Mouse (Mus musculus): Measurements from ENCODE around the gene Rps6ka1. TPM values are rescaled to one million over a fixed set of nuclear protein-coding genes. Genes with fewer than 3 reads are reported as not detected.
A peak's percentile ranks its signal among the peaks of the same experiment; 100 is the strongest.
"Not testable (repeated sequence)": the region's sequence is repeated elsewhere in the genome, so short reads cannot be mapped to it uniquely, and the experiment has no call there.

The Rps6ka1 gene
- 31.5 and 35.6 TPM in 2 replicates for polyA plus RNA-seq (2015; fragmentation: Nextera tagmentation; extraction: Ambion mirVana)

DNA sequence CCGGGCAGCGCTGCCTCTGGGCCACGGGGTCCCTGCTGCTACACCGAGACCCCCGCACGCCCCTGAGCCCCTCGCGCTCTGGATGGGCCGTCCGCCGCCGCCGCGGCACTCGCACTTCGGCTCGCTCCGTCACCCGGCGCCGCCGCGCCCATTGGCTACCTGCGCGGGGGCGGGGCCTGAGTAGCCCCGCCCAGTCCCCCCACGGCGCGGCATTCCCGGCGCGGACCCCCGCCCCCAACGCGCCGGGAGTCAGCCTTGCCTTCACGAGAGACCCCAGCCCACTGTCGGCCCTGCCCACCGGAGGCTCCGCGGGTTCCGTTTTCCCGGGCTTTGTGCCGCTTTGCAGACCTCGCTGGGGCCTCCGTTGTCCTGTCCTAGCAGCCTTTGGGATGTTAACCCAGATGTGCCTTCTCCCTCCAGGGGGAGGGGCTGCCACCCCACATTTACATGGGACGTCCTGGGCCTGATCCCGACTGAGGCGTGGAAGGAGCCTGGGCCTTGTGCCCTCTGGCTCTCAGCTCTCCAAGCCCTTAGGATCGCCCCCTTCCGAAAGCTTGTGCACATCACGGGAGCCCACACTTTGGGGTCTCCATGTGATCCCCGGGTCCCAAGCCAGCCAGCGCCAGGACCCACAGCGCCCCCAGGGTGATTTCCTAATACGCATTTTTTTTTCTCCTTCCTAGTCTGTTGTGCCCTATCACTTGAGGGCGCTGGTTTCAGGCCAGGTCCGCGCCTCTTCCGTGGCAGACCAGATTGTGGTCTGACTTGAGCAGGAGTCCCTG, at the start of gene Rps6ka1:
Rps6ka1 (minus strand) TSS at position 126 of the 782 bp plus-strand sequence.
- H3K9ac ChIP-seq = peak within 1 kb of the TSS; percentile 91
- H3K27ac ChIP-seq = peak within 1 kb of the TSS; percentile 85
- no peaks in the 10 kb centered on the region for H3K27me3 ChIP-seq
- ATAC-seq (ENCODE audit: insufficient number of reproducible peaks, low FRiP score, low TSS enrichment, low read depth) = peak; percentile 81
- peaks cover 35% of the 10 kb centered on the region for H3K4me1 ChIP-seq
- peak within 1 kb of the TSS; percentile 96 for H3K4me2 ChIP-seq
- WGBS = under 1% methylated on average over 56 of the region's 61 CpGs
- no peaks in the 10 kb centered on the region for H3K9me3 ChIP-seq
- 0 out of 2 replicates have a peak, but pooled peaks cover 3% of the 10 kb centered on the region for H3K36me3 ChIP-seq
- H3K4me3 ChIP-seq = peak within 1 kb of the TSS; percentile 87

- no peak for ATAC-seq (ENCODE audit: insufficient number of reproducible peaks, low FRiP score, low TSS enrichment, low read depth)
- H3K36me3 ChIP-seq = no peaks in the 10 kb centered on the region
These were observed 44.2 kb upstream of the Rps6ka1 start for GRCm38 (mm10) chr4:133931785-133932184.

DNA sequence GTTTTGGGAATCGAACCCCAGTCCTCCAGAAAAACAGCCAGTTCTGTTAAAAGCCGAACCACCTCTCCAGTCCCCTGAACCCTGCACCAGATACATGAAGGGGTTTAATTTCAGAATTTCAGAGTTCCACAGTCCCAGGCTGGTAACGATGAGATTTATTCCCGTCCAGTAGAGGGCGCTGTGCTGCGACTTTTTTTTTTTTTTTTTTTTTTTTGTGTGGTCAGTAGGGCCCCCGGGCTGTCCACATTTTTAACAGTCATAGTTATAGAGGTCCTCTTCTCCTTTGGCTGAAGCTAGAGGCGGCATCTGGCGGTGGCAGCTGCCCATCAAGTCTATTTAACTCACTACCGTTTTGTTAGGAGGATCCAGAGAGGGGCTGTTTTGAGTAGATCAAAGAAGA, 43.8 kb upstream of the Rps6ka1 start:
- Histone ChIP-seq H3K4me2 (no peak overlapping the region), H3K4me3 (no peak overlapping the region), H3K27ac (no peak overlapping the region), H3K27me3 (no peaks in the 10 kb centered on the region), H3K9ac (no peak overlapping the region), H3K9me3 (no peaks in the 10 kb centered on the region), H3K4me1 (peaks cover 8% of the 10 kb centered on the region; the same call in 1 of the 2 replicates), H3K36me3 (no peaks in the 10 kb centered on the region)
- ATAC-seq (ENCODE audit: insufficient number of reproducible peaks, low FRiP score, low TSS enrichment, low read depth) = no peak
- WGBS = 16% methylated on average over 10 of the region's 10 CpGs

More at GRCm38 (mm10) chr4:133931785-133932184, 44.2 kb upstream of the Rps6ka1 start:
- Histone ChIP-seq H3K27ac (no peak overlapping the region), H3K4me1 (peaks cover 8% of the 10 kb centered on the region; the same call in 1 of the 2 replicates), H3K9me3 (no peaks in the 10 kb centered on the region), H3K4me3 (no peak overlapping the region), H3K4me2 (no peak overlapping the region), H3K9ac (no peak overlapping the region), H3K27me3 (no peaks in the 10 kb centered on the region)
- 70% methylated on average over 3 of the region's 3 CpGs for WGBS

GRCm38 (mm10) chr4:133929278-133929670, 41.7 kb upstream of the Rps6ka1 start:
- WGBS = 22% methylated on average over 7 of the region's 7 CpGs
- H3K4me1 ChIP-seq = peaks cover 8% of the 10 kb centered on the region; the same call in 1 of the 2 replicates
- H3K27ac ChIP-seq = peak overlapping the region; percentile 43
- H3K9ac ChIP-seq = no peak overlapping the region
- no peak overlapping the region for H3K4me2 ChIP-seq
- H3K4me3 ChIP-seq = no peak overlapping the region
- H3K27me3 ChIP-seq = no peaks in the 10 kb centered on the region
- no peak for ATAC-seq (ENCODE audit: insufficient number of reproducible peaks, low FRiP score, low TSS enrichment, low read depth)
- no peaks in the 10 kb centered on the region for H3K36me3 ChIP-seq
- H3K9me3 ChIP-seq = no peaks in the 10 kb centered on the region

GRCm38 (mm10) chr4:133928576-133929277, 41.1 kb upstream of the Rps6ka1 start:
- Histone ChIP-seq H3K27me3 (no peaks in the 10 kb centered on the region), H3K4me1 (peaks cover 8% of the 10 kb centered on the region; the same call in 1 of the 2 replicates), H3K4me3 (no peak overlapping the region), H3K9ac (no peak overlapping the region), H3K9me3 (no peaks in the 10 kb centered on the region), H3K4me2 (no peak overlapping the region), H3K36me3 (no peaks in the 10 kb centered on the region), H3K27ac (peak overlapping the region; percentile 43)
- WGBS = 36% methylated on average over 15 of the region's 15 CpGs
- no peak for ATAC-seq (ENCODE audit: insufficient number of reproducible peaks, low FRiP score, low TSS enrichment, low read depth)

DNA sequence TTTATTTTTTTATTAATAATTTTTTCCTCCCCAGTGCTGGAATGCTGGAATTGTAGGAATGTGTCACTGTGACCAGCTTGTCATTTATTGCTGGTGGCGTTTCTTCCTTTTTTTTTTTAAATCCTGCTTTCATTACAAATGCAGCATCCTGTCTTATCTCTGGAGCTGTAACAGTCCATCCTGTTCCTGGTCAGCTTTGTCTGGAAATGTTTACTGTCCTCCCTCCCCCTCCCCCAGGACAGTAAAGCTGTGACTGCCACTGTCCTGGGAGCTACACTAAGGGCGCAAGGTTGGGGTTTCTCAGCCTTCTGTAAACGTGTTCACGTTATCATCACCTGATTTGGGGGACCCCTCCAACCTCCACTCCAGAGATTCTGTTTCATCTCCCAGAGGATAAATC, 37.6 kb upstream of the Rps6ka1 start:
- Histone ChIP-seq H3K4me2 (no peak overlapping the region), H3K9me3 (no peaks in the 10 kb centered on the region), H3K4me1 (peaks cover 8% of the 10 kb centered on the region; the same call in 1 of the 2 replicates), H3K36me3 (no peaks in the 10 kb centered on the region), H3K27ac (no peak overlapping the region), H3K27me3 (no peaks in the 10 kb centered on the region), H3K9ac (no peak overlapping the region), H3K4me3 (no peak overlapping the region)
- no peak for ATAC-seq (ENCODE audit: insufficient number of reproducible peaks, low FRiP score, low TSS enrichment, low read depth)
- WGBS = 75% methylated on average over 4 of the region's 4 CpGs

- WGBS = 87% methylated on average over 5 of the region's 5 CpGs
- Histone ChIP-seq H3K36me3 (no peaks in the 10 kb centered on the region), H3K27me3 (no peaks in the 10 kb centered on the region), H3K27ac (no peak overlapping the region), H3K4me3 (no peak overlapping the region), H3K9me3 (no peaks in the 10 kb centered on the region), H3K9ac (no peak overlapping the region), H3K4me2 (no peak overlapping the region), H3K4me1 (peaks cover 1% of the 10 kb centered on the region; the same call in 1 of the 2 replicates)
- no peak for ATAC-seq (ENCODE audit: insufficient number of reproducible peaks, low FRiP score, low TSS enrichment, low read depth)
These were observed 36.1 kb upstream of the Rps6ka1 start for GRCm38 (mm10) chr4:133923743-133924142.

DNA sequence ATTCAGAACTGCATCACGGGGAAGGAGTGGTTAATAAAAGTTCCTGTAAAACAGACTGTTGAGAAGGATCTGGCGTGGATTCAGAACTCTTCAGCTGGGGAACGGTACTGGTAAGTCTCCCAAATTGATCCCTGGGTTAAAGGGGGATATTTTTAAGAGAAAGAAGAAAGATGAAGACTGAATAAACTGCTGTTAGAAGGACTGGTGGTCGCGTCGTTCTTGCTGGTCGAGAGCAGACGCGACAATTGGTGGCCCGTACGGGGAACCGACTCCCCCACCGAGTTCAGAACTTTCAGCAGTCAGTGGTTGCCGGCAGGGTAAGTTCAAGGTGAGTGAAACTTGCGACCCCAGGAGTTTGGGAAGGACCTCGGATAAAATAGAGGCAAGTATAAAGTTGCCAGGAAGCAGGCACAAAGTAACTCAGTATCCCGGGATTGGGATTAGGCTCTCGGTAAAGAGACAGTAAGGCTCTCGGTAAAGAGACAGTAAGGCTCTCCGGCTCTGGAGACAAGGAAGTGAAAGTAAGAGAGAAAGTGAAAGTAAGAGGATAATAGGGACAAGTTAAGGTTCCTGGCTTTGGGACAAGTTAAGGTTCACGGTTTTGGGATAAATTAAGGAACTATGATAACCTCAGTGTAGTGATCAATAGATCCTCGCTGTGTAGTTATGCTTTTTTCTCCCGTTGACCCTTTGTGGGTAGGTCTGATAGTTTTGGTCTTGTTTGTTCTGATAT, 30.7 kb upstream of the Rps6ka1 start:
- not testable (repeated sequence) for H3K27ac ChIP-seq; H3K36me3 ChIP-seq; H3K9me3 ChIP-seq; ATAC-seq (ENCODE audit: insufficient number of reproducible peaks, low FRiP score, low TSS enrichment, low read depth); H3K27me3 ChIP-seq; H3K9ac ChIP-seq; H3K4me3 ChIP-seq; H3K4me2 ChIP-seq; H3K4me1 ChIP-seq
- WGBS = 86% methylated on average over 21 of the region's 23 CpGs

- Histone ChIP-seq H3K27ac (no peak overlapping the region), H3K9me3 (no peaks in the 10 kb centered on the region), H3K4me2 (no peak overlapping the region), H3K4me1 (peaks cover 9% of the 10 kb centered on the region), H3K9ac (no peak overlapping the region), H3K36me3 (no peaks in the 10 kb centered on the region), H3K4me3 (no peak overlapping the region), H3K27me3 (no peaks in the 10 kb centered on the region)
- ATAC-seq (ENCODE audit: insufficient number of reproducible peaks, low FRiP score, low TSS enrichment, low read depth) = no peak
- WGBS = 79% methylated on average over 4 of the region's 4 CpGs
These were observed 24.4 kb upstream of the Rps6ka1 start for GRCm38 (mm10) chr4:133911983-133912382.

DNA sequence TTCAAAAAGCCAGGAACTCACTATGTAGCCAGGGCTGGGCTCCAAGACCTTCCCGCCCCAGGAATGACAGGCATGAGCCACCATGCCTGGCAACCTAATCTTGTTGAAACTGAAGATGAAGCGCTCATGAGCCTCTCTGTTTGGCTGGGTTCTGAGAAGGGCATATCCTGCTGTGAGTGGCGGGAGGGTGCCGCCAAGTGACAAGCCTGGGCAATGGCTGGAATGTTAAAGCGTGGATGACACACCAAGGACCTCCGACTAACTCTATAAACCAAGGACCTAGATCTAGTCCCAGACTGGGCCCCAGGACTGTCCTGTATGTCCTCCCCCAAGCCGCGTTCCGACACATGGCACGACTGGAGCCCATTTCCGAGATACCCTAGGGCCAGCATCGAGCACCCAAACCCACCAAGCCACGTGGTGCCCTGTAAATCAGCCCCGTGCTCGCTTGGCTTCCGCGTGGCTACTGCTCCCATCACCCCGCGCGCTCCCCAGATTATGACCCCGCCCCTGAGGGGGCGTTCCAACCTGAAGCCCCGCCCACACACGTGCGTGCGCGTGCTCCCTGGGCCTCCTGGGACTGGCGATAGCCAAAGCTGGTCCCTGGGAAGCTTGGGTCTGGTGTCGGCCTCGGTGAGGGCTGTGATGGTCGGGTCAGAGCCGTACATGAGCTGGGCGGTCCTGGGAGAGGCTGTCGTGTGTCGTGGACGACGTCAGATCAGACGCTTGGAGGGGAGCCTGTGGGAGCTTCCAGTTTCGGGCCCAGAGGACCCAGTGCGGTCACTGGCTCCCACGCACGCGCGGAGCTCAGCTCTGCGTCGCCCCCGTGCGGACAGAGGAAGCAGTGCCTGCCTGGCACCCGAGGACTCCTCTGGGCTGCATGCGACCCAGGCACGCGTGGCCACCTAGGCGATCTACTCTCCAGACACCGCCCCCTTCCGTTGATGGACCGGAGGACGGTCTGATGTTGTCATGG, 22.9 kb upstream of the Rps6ka1 start:
- peak; percentile 92 for ATAC-seq (ENCODE audit: insufficient number of reproducible peaks, low FRiP score, low TSS enrichment, low read depth)
- Histone ChIP-seq H3K27ac (peak overlapping the region; percentile 95), H3K4me1 (peaks cover 9% of the 10 kb centered on the region), H3K9ac (peak overlapping the region; percentile 42), H3K4me3 (peak overlapping the region; percentile 58), H3K4me2 (peak overlapping the region; percentile 63), H3K36me3 (no peaks in the 10 kb centered on the region), H3K9me3 (no peaks in the 10 kb centered on the region), H3K27me3 (no peaks in the 10 kb centered on the region)
- WGBS = under 1% methylated on average over 57 of the region's 57 CpGs

- WGBS = 87% methylated on average over 6 of the region's 6 CpGs
- no peak overlapping the region for H3K9ac ChIP-seq
- no peak overlapping the region for H3K4me2 ChIP-seq
- H3K4me3 ChIP-seq = no peak overlapping the region
- peaks cover 9% of the 10 kb centered on the region for H3K4me1 ChIP-seq
- no peaks in the 10 kb centered on the region for H3K9me3 ChIP-seq
- no peak for ATAC-seq (ENCODE audit: insufficient number of reproducible peaks, low FRiP score, low TSS enrichment, low read depth)
- H3K36me3 ChIP-seq = no peaks in the 10 kb centered on the region
- H3K27me3 ChIP-seq = no peaks in the 10 kb centered on the region
- H3K27ac ChIP-seq = no peak overlapping the region
These were observed 20.5 kb upstream of the Rps6ka1 start for GRCm38 (mm10) chr4:133908051-133908450.

Measured in limb, embryonic 15.5 days (tissue).